ENCODE assay signal across 17 mouse cellular contexts in the genomic region with DNA sequence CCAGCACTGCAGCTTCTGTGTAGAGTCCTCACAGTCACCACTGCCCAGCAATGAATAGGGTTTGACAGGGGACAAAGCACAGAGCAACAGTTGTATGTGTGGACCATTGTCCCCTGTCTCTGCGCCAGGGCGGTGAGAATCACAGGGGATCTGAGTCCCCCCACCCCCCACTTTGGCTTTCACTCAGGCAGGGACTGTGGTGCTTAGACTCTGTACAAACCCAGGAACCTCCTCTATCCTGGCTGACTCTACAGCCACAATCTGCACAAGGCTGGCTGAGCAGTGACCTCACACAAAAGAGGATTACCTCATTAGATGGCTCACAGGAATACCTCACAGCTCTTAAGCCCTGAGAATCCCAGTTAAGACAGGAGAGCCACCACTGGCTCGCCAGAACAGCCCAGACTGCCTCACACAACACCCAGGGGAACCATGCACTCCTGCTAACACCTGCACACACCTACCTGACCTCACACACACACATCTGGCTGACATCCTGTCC.
DNase-seq lines count a peak whose midpoint lies in the region; ATAC-seq and TF ChIP-seq lines count a peak whose summit lies in the region.
"Had no signal": no experiment of that assay in that cellular context is flagged by ENCODE, and none has a peak within 500 bp of the region (broad histone marks: within the 10 kb centered on the region; RNA-seq: fewer than 3 reads in every experiment).

No protein-coding gene starts in this region.

- intact Hi-C loops in left cerebral cortex, postnatal 4 days (cut with DNase I) = no loop called here

- H3K4me3 ChIP-seq in hindbrain, embryonic 13.5 days = no peak overlapping the region
- no peak overlapping the region for H3K4me3 ChIP-seq in hindbrain, embryonic 14.5 days (replicated peaks; ENCODE audit: low read length)
- no peak overlapping the region for H3K4me3 ChIP-seq in hindbrain, postnatal 0 days (ENCODE audit: low read length)
- H3K4me3 ChIP-seq: embryonic facial prominence, embryonic 12.5 days; neural tube, embryonic 13.5 days had no signal

- peaks cover 49% of the 10 kb centered on the region for H3K4me1 ChIP-seq in hindbrain, embryonic 13.5 days (replicated peaks)
- H3K4me1 ChIP-seq in hindbrain, embryonic 14.5 days (replicated peaks; ENCODE audit: control insufficient read depth, insufficient read depth, low read length) = peaks cover 19% of the 10 kb centered on the region
- no peaks in the 10 kb centered on the region for H3K4me1 ChIP-seq in hindbrain, postnatal 0 days (ENCODE audit: insufficient read depth, low read length)

- no peak for ATAC-seq in hindbrain, embryonic 13.5 days (ENCODE audit: low FRiP score)
- no peak for ATAC-seq in hindbrain, embryonic 14.5 days (ENCODE audit: low FRiP score)
- ATAC-seq in hindbrain, postnatal 0 days = peak; percentile 52

- peak overlapping the region; percentile 43; the same call in 1 of the 2 replicates for H3K9ac ChIP-seq in hindbrain, embryonic 13.5 days
- H3K9ac ChIP-seq in hindbrain, embryonic 14.5 days = no peak overlapping the region
- no peak overlapping the region; the same call in 1 of the 2 replicates for H3K9ac ChIP-seq in hindbrain, postnatal 0 days (replicated peaks; ENCODE audit: low read length)
- H3K9ac ChIP-seq: embryonic facial prominence, embryonic 12.5 days; neural tube, embryonic 13.5 days had no signal

- H3K4me2 ChIP-seq in hindbrain, embryonic 13.5 days = no peak overlapping the region
- no peak overlapping the region for H3K4me2 ChIP-seq in hindbrain, embryonic 14.5 days (replicated peaks)
- no peak overlapping the region for H3K4me2 ChIP-seq in hindbrain, postnatal 0 days (ENCODE audit: low read depth, low read length)
- H3K4me2 ChIP-seq: embryonic facial prominence, embryonic 12.5 days; neural tube, embryonic 13.5 days had no signal

- DNase-seq in cerebellum, adult 9-11 months = peak; percentile 29
- no peak for DNase-seq in cerebellum, postnatal 10 days
- DNase-seq in hindbrain, embryonic 14.5 days (ENCODE audit: low spot score) = no peak
- DNase-seq in hindbrain, postnatal 0 days (ENCODE audit: low spot score) = peak; percentile 13
- peak; percentile 86 for DNase-seq in retina, adult 2 months (ENCODE audit: low read depth, low spot score)
- DNase-seq in left cerebral cortex, postnatal 4 days = no peak
- DNase-seq in testis, postnatal 14 days (ENCODE audit: low spot score) = no peak
- DNase-seq: adrenal gland, adult 8-10 months; gastrocnemius, postnatal 25 days; kidney, adult 8-10 months; layer of hippocampus, postnatal 36 days; lung, adult 18-20 months; lung, postnatal 4 days; thymus, adult 2 months had no signal

- peaks cover 8% of the 10 kb centered on the region; the same call in 1 of the 2 replicates for H3K9me3 ChIP-seq in hindbrain, embryonic 13.5 days
- peaks cover 3% of the 10 kb centered on the region; the same call in 1 of the 2 replicates for H3K9me3 ChIP-seq in hindbrain, embryonic 14.5 days (ENCODE audit: control insufficient read depth, low read length)
- no peaks in the 10 kb centered on the region for H3K9me3 ChIP-seq in hindbrain, postnatal 0 days (ENCODE audit: low read length)

- no peak for TF ChIP-seq CTCF in hindbrain, postnatal 0 days (IDR thresholded peaks at IDR 0.05; ENCODE audit: low read depth)

- peaks cover 11% of the 10 kb centered on the region; the same call in 1 of the 2 replicates for H3K27me3 ChIP-seq in hindbrain, embryonic 13.5 days
- H3K27me3 ChIP-seq in hindbrain, embryonic 14.5 days (ENCODE audit: control insufficient read depth, insufficient read depth, low read length) = no peaks in the 10 kb centered on the region; the same call in 1 of the 2 replicates
- no peaks in the 10 kb centered on the region for H3K27me3 ChIP-seq in hindbrain, postnatal 0 days (ENCODE audit: insufficient read depth, low read length)
- H3K27me3 ChIP-seq: embryonic facial prominence, embryonic 12.5 days had no signal

- 50% methylated on average over 3 of the region's 3 CpGs for WGBS in hindbrain, embryonic 13.5 days
- WGBS in hindbrain, embryonic 14.5 days = 45% methylated on average over 3 of the region's 3 CpGs
- WGBS in hindbrain, postnatal 0 days = 39% methylated on average over 3 of the region's 3 CpGs

- H3K27ac ChIP-seq in hindbrain, embryonic 13.5 days = no peak overlapping the region
- no peak overlapping the region for H3K27ac ChIP-seq in hindbrain, embryonic 14.5 days
- no peak overlapping the region for H3K27ac ChIP-seq in hindbrain, postnatal 0 days
- H3K27ac ChIP-seq: embryonic facial prominence, embryonic 12.5 days had no signal

- 0 out of 2 replicates have a peak, but pooled peaks cover 5% of the 10 kb centered on the region for H3K36me3 ChIP-seq in hindbrain, embryonic 13.5 days
- no peaks in the 10 kb centered on the region for H3K36me3 ChIP-seq in hindbrain, embryonic 14.5 days (replicated peaks; ENCODE audit: control insufficient read depth, insufficient read depth)
- H3K36me3 ChIP-seq in hindbrain, postnatal 0 days (ENCODE audit: insufficient read depth, low read length) = no peaks in the 10 kb centered on the region
- H3K36me3 ChIP-seq: embryonic facial prominence, embryonic 12.5 days had no signal

Comparison
In these comparisons a context has a peak if more than half of its experiments do, and no peak if none do; other contexts are left out.
1. DNase-seq: peak in cerebellum, adult 9-11 months (single experiment), hindbrain, postnatal 0 days (single experiment) and retina, adult 2 months (single experiment); none in cerebellum, postnatal 10 days (0 of 2), hindbrain, embryonic 14.5 days (single experiment), left cerebral cortex, postnatal 4 days (single experiment) and testis, postnatal 14 days (single experiment).